Mouse (Mus musculus): ENCODE results near the gene Pla2g2c.

DNA sequence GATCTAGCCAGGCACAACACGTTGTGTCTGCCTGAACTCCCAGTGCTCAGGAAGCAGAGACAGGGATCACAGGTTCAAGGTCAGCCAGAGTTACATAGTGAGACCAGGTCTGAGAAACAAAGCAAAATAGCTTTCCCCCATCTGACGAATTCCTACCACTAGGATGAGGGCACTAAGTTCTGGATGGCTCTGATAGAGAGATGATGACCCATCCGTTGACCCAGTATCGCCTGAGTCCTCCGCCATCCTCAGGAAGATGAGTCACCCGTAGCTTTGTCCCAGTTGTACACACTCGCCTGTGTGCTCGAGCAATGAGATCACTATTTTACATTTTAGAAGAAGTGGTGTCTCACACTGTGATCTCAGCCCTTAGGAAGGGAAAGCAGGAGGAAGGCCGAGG lies 37.7 kb downstream of the Pla2g2c start:
- TF ChIP-seq CTCF (IDR thresholded peaks at IDR 0.05; ENCODE audit: extremely low read depth, insufficient read depth, low read length) (no peak), POLR2A (IDR thresholded peaks at IDR 0.05; ENCODE audit: extremely low read depth, insufficient read depth, low read length) (no peak)
